Mouse (Mus musculus): ENCODE measurements around the gene Anapc5. TPM values are rescaled to one million over a fixed set of nuclear protein-coding genes. Genes with fewer than 3 reads are reported as not detected.

The Anapc5 gene
- 100 to 1,000 TPM; 163 to 171 TPM for total RNA-seq (2021)

DNA sequence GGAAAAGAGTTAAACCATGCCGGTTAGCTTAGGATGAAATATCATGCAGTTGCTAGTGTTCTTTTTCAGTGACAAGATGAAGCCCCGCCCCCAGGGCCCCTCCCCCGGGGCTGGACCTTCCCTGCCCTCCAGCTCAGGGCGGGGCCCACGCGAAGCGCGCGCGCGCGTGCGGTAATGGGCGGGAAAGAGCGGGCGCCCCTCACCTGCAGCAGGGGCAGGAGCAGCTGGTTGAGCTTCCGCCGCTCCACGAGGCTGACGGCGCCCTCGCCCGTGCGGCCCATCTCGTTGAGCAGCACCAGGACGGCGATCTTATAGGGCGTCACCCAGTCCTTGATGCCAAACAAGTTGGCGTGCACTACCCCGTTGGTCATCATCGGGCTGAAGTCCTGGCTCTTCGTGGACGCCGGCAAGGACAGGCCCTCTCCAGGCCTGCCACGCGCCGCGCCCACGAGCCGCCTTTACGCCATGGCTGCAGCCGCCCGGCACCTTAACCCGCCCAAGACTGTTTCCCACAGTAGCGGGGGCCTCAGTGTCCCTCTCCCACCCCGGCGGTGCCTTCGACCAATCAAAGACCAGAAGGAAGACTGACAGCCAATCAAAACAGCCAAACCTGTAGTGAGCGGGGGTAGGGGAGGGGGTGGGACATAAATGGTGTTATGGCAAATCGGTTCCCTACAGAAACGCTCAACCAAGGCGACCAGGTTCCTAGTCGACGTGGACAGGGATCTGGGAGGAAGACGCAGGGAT, at the start of gene Anapc5:
TSS of gene Anapc5 (minus strand) at position 563 of the 747 bp plus-strand sequence.
- intact Hi-C loops (cut with DNase I) = loop anchor here (2.0 kb wide), 1 partner anchor 28 kb away; no protein-coding TSS in a partner anchor
- peak; percentile 89 to 92 for DNase-seq

DNA sequence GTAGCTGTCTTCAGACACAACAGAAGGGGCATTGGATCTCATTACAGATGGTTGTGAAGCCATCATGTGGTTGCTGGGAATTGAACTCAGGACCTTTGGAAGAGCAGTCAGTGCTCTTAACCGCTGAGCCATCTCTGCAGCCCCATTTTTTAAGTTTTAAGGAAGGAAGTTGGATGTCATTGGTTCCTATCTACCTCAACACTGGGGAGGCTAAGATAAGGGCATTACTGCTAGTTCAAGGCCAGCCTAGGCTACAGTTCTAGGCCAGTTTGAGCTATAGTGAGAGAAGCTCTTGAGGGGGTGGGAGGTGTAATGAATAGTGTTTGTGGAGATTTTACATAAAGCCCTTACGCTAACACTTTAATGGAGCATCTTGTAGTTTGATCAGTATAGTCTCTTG, 41.9 kb upstream of the Anapc5 start:
- no peak for DNase-seq
- intact Hi-C loops (cut with DNase I) = no loop called here

DNA sequence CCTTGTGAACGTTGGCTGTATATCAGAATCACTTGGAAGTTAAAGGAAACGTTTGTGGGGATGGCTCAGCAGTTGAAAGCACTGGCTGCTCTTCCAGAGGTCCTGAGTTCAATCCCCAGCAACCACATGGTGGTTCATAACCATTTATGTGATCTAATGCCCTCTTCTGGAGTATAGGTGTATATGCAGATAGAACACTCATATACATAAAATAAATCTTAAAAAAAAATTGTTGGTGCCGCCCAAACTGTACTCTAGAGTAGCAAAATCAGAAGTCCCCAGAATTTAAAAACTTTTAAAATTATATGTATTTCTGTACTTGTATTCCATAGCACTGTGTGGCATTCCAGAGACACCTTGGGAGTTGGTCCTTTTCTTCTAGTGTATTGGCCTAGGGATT, 34.7 kb upstream of the Anapc5 start:
- intact Hi-C loops (cut with DNase I) = no loop called here
- no peak for DNase-seq

- no peak for DNase-seq
- intact Hi-C loops (cut with DNase I) = loop anchor here (5.0 kb wide), 1 partner anchor 45 kb away; no protein-coding TSS in a partner anchor
Observed at GRCm38 (mm10) chr5:122852611-122853010, 31.5 kb upstream of the Anapc5 start.

DNA sequence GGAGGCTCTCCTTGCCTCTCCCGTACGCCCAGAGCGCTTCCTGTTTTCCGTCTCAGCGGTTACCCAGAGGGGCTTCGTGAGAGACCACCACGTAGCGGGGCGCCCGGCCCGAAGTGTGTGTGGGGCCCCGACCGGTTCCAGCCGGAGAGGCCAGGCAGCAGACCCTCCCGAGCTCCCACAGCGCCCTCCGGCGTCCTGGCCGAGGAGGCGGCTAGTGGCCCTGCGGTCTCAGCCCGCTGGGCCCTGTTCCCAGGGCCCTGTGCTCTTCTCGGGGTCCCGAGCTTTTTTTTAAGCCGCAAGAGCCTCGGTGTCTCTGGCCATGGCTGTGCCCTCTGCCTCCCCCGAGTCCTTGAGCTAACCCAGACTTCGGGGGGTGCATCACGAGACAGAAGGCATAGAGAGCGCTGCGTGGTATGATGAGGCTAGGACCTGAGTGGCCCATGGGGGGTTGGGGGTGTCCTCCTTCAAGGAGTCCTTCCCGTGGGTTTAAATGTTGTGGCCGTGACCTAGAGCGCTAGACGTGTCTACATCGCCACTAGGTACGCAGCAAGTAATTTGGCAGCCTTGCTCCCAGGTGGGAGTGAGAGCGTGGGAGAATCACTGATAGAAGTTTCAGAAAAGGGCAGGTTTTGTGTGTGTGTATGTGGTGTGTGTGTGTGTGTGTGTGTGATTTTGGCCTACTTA, 29.3 kb upstream of the Anapc5 start:
- no peak for DNase-seq
- intact Hi-C loops (cut with DNase I) = loop anchor here (5.0 kb wide), 1 partner anchor 47 kb away; no protein-coding TSS in a partner anchor

DNA sequence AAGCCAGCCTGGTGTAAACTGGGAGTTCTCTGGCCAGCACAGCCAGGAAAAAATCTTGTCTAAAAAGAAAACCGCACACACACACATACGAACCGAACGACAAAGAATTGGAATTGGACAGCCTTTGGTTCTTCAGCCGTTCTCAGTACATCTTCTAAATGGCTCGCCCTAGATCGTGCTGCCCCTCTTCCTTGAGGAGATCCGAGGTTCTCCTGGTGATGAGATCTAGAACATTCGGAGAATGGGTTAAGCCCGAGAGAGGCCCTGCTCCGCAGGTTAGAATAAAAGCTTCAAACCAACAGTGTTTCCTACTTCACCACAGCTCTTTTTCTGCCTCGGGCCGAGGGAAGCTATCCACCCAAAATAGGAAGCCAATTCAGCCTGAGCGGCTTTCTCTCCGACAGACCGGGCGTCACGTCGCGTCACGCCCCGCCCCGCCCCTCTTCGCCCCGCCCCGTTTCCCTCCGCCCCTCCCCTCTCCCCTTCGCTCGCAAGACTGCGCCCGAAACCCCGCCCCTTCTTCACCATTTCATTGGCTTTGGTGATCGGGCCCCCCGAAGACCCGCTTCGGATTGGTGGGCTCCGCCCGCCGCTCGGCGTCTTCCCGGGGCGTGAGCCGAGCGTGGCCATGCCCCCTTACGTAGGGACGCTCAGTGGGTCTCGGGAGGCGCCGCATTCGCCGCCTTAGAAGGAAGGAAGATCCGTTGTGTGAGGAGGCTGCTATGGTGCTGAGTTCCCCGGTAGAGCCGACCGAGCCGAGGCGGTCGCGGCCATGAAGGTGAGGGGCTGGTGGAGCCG, 28.6 kb upstream of the Anapc5 start, which contains the start of gene Rnf34:
TSS of gene Rnf34 (plus strand) at position 528 of the 798 bp plus-strand sequence.
- peak; percentile 93 for DNase-seq
- intact Hi-C loops (cut with DNase I) = loop anchor here (2.0 to 5.0 kb wide), 2 partner anchors 29 to 48 kb away; partner anchors contain the start of gene Anapc5

DNA sequence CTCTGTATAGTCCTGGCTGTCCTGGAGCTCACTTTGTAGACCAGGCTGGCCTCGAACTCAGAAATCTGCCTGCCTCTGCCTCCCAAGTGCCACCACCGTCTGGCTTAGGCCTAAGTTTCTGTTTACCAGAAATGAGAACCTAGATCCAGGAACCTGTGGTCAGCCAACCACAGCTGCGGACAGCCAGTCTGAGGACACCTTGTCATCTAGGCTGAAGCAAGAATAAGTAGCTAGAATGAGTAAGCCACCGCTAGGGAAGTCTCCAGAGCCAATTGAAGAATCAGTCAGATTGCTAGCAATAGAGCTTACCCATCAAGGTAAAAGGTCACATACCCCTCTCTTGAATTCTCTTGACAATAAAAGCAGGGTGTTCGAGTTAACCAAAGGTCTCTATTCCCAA, 22.7 kb upstream of the Anapc5 start:
- no peak for DNase-seq
- intact Hi-C loops (cut with DNase I) = no loop called here

DNA sequence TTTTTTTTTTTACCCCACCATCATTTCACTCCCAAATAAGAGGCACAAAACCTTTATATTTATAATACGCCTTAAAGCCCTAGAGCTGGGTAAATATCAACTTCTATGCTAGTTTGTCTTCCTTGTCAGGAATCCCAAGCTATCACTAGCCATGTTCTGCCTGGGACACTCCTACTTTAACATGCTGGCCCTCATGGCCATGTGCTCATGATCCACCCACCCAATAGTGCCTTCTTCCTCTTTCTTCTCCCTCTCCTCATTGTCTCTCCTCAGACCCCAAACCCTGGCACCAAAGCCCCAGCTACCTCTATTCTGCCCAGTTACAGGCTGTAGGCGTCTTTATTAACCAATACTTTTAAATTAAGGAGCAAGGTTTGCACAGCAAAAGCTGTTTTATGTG, 20.0 kb upstream of the Anapc5 start:
- DNase-seq = no peak
- intact Hi-C loops (cut with DNase I) = no loop called here

GRCm38 (mm10) chr5:122832996-122833395, 11.9 kb upstream of the Anapc5 start:
- intact Hi-C loops (cut with DNase I) = no loop called here
- DNase-seq = no peak

GRCm38 (mm10) chr5:122832536-122832935, 11.4 kb upstream of the Anapc5 start:
- no peak for DNase-seq
- intact Hi-C loops (cut with DNase I) = no loop called here

GRCm38 (mm10) chr5:122825099-122825498, 4.0 kb upstream of the Anapc5 start:
- intact Hi-C loops (cut with DNase I) = no loop called here
- no peak for DNase-seq

- intact Hi-C loops (cut with DNase I) = no loop called here
- no peak for DNase-seq
Observed at GRCm38 (mm10) chr5:122824450-122824849, 3.3 kb upstream of the Anapc5 start.

- no peak for DNase-seq
- intact Hi-C loops (cut with DNase I) = no loop called here
Observed at GRCm38 (mm10) chr5:122823976-122824375, 2.8 kb upstream of the Anapc5 start.

DNA sequence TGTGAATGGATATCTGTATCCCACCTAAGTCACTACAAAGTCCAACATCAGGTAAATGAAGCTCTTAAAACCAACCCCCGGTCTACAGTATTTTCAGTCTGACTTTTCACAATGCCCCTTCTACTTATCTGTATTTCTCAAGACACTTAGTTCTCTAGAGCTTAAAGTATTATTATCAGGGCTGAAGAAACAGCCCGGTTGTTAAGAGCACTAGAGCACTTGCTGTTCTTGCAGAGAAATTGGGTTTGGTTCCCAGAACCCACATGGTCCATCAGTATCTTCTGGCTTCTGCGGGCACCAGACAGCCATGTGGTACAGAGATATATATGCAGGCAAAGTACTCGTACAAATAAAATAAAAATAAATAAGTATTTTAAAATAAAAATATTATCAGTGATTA, 1.3 kb upstream of the Anapc5 start:
- intact Hi-C loops (cut with DNase I) = no loop called here
- no peak for DNase-seq

DNA sequence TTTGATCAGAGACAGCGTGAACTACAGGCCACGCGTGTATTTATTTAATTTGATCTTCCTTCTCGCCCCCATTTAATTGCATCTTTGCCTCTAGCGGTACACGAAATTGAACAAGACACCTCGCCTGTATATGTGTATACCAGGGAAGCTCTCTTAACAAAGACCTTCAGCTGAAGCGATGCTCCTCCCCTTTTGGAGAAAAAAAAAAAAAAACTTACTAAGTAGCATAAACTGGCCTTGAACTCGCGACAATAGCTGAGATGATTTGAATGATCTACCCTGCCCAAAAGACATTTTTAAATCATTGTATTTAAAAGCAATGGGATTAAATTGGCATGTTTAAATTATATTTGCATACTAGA, 366 bp upstream of the Anapc5 start:
- no peak for DNase-seq
- intact Hi-C loops (cut with DNase I) = loop anchor here (2.0 kb wide), 1 partner anchor 27 kb away; no protein-coding TSS in a partner anchor

- DNase-seq = no peak
Observed at GRCm38 (mm10) chr5:122812699-122813098, 8.4 kb downstream of the Anapc5 start.

GRCm38 (mm10) chr5:122811364-122812079, 9.6 kb downstream of the Anapc5 start:
- intact Hi-C loops (cut with DNase I) = loop anchor here (2.0 kb wide), 1 partner anchor 69 kb away; no protein-coding TSS in a partner anchor

More at GRCm38 (mm10) chr5:122812699-122813098, 8.4 kb downstream of the Anapc5 start:
- intact Hi-C loops (cut with DNase I) = loop anchor here (2.0 kb wide), 1 partner anchor 68 kb away; no protein-coding TSS in a partner anchor

DNA sequence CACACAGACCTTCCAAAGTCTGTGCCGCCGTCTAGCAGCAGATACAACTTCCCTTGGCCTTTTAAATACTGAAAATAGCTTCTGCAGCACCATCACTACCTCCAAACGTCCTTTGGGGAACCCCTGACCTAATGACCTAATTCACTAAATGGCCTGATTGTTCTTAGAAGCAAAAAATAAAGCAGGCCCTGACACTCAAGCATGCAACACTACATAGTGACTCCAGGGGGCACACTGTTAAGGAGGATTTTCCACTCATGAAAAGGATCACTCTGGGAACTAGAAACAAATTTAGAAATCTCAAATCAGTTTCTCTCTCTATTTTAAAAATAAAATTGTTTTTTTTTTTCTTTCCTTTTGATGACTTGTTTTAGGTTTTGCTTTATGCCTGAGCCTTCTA, 15.6 kb downstream of the Anapc5 start:
- intact Hi-C loops (cut with DNase I) = no loop called here
- no peak for DNase-seq

More at GRCm38 (mm10) chr5:122811364-122812079, 9.6 kb downstream of the Anapc5 start:
- DNase-seq = peak; percentile 52 to 73

DNA sequence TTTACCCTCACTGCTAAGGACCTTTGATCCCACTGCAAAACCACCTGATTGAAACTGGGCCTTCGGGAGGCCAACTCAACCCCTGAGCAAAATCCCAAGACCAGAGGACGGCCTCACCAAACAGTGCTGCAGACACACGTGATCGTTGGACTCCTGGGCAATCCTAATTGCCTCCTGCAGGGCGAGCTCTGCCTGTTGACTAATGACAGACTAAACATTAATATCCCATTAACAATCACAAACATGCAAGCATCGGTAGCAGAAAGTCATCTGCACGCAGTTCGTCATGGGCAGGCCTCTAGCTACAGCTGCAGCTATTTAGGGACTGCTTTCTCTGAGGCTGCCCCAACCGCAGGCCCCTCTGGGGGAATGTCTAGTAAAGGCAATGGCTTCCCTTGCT, 18.4 kb downstream of the Anapc5 start:
- intact Hi-C loops (cut with DNase I) = no loop called here
- no peak for DNase-seq

DNA sequence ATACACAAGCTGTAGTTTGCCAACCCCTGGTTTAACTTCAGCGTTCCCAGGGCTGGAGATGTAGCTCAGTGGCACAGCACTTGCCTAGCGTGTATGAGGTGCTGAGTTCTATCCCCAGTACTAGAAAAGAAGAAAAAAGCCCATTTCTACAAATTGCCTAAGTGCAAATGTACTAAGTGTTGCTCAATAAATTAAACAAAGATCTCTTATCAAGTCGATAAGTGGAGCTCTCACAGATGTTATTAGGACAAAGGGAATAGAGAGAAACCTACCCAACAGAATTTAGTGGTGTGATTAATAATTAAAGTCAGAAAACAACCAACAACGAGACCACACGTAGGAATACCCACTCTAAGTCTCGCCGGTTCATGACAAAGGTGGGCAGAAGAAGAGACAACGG, 19.5 kb downstream of the Anapc5 start:
- intact Hi-C loops (cut with DNase I) = no loop called here

More for the DNA sequence above, 19.5 kb downstream of the Anapc5 start:
- no peak for DNase-seq

All from heart, postnatal 36 days (tissue).